Mouse (Mus musculus) right cerebral cortex, adult 18-20 months (tissue): ENCODE results near the gene Il12rb1.

ENCODE experiments used
- DNase-seq: peaks from one replicate; pipeline ENCODE4 v3.0.0; 2022; ENCODE audit warnings: mixed read lengths

Il12rb1 gene

DNA sequence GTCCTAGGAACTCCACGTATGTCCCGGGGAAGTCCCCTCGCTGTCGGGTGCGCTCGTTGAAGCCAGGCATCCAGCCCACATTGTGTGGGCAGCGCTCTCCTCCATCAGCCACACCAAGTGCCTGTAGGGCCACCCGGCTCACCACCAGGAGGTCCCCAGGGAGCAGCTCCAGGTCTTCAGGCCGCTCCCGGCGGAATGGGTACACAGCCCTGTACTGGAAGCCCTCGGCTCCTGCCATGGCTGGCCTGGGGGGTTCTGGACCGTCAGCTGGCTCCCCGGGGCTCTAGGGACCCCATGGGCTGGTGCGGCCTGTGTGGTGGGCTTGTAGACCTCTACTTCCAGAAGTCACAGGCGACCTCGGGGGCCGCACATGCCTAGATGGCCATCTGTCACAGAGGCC is 33.5 kb upstream of the Il12rb1 start:
- DNase-seq: no peak

GRCm38 (mm10) chr8:70775227-70775626 is 33.0 kb upstream of the Il12rb1 start:
- DNase-seq: no peak

GRCm38 (mm10) chr8:70775851-70776495 is 32.3 kb upstream of the Il12rb1 start:
- DNase-seq: no peak

DNA sequence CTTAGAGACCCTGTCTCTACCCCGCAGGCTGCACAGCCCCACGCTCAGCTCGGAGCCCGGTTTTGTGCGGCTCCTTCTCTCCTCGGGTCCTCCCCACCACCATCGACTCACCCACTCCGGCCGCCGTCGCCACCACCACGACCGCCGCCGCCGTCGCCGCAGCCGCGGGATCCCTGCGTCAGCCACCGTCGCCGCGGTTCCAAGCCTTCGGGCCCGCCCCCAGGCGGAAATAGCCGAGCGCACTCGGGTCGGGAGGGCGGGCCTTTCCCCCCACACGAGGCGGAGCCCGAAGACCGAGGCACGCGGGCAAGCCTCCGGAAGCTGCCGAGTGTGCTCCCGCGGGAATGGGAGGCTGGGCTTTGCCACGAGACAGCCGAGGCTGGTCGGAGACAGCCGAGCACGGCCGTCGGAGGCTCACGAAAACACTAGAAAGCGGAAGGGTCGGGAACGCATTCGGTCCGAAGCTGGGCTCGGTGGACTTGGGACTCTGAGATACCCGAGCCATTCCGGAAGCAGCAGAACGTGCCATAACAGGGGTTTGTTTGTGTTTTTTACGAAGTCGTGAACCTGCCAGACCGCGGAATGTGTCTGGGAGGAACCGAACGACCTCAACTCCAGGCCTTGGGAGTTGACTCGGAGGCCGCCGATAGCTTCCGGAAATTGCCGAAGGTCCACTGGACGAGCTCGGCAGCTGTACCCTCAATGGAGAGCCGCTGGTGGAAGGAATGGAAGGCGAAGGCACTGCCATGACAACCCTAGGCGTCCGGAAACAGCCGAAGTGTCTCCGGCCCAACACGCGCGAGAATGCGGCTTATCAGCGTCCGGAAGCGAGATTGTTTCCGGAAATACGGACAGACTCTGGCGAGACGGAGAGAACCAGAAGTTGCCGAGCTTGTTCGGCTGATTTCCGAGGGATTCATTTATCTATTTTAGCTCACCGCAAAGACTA is 31.5 kb upstream of the Il12rb1 start, which contains the start of gene Pik3r2:
TSS of gene Pik3r2 (minus strand) at position 218 of the 949 bp plus-strand sequence.
- DNase-seq: peak; percentile 97

DNA sequence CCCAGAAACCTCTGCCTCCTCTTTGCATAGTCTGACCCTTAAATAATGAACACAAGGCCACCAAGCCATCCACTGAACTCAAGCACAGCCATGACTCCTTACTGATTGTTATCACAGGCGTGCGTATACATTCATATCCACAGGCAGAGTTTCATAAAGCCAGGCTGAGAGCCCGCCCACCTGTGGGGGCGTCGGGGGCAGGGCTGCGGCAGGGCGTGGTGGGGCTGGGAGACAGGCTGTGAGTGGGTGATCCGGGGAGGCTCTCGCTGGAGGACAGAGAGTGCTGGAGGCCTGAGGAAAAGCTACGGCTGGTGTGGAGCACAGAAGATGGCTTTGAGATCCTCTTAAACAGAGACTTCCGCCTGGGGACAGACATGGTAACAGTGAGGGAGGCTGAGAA is 28.2 kb upstream of the Il12rb1 start:
- no peak for DNase-seq

GRCm38 (mm10) chr8:70786291-70787050 is 21.8 kb upstream of the Il12rb1 start:
- no peak for DNase-seq

DNA sequence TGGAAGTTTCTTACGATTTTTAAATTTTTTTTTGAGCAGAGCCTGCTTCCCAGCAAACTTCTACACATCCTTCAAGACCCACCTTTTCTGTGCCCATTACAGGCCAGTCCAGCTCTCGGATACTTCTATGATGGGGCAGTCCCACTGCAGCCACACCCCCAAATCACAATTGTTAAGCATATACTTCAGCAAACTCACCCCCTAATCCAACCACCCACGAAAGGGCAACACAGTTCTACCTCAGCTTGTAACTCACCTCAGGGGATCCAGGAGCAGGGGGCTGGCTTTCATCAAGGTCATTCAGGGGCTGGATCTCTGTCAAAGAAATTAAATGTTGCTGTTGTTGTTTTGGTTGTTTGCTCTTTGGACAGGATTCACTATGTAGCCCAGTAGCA is 21.2 kb upstream of the Il12rb1 start:
- DNase-seq: no peak

DNA sequence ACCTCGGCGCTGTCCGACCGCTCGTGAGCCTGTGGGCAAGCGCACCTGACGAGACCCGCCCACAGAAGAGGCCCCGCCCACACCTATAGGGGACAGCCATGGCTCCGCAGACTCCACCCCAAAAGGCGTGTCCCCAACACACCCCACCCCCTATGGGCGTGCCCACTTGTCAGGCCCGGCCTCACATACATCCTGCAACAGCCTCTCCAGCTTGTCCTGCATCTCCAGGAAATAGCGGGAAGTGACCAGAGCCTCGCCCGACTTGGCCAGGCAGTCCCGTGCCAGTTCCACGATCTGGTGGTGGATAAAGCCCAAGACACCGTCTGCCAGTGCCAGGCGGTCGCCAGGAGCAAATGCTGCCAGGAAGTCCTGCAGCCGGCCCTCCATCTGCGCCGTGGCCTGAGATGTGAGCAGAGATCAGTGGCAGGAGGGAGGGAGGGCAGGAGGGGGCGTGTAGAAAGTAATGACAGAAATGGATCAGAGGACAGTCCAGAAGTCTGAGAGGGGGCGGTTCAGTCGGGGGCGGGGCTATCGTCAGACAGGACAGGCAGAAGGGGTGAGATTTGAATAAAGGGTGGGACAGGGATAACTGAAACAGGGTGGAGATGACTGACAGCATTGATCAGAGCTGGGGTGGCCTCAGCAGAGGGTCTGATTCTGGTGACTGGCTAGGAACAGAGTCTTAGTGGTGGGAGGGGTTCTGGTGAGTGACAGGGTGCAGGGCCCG is 20.1 kb upstream of the Il12rb1 start:
- no peak for DNase-seq

DNA sequence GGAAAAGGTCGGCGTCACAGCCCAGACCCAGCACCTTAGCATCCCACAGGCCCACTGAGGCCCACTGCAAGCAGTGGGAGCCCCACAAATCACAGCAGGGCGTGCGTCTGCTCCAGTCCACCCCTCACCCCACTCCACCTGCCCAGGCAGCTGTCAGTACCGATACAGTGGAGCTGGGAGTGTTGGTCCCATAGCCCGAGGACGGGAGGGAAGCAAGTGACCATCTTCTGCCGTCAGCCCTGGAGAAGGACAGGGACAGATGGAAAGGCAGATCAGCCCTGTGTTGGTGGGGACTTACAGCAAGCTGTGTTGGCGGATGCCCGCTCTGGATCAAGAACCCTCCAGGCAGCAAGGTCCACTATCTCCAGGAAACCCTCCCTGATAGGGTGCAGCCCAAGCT is 19.2 kb upstream of the Il12rb1 start:
- DNase-seq: no peak

GRCm38 (mm10) chr8:70790846-70791245 is 17.4 kb upstream of the Il12rb1 start:
- peak; percentile 79 for DNase-seq

DNA sequence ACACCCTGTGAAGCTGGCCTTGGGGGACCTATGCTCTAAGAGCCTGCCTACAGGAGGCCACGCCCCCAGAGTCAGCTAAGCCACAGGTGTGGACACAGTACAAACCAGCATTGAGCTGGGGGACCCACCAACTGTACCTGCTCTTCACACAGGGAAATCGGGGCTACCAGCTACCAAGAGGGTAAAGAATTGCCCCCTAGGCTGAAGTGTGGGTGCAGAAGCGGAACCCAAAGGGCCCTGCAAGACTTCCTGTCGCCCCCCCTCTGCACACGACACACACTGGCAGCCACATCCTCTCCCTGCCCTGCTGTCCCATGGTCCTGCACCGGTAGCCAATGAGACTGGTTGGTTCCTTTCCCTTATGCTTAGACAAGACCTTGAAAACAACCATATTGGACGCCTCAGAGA is 17.0 kb upstream of the Il12rb1 start:
- DNase-seq: no peak

DNA sequence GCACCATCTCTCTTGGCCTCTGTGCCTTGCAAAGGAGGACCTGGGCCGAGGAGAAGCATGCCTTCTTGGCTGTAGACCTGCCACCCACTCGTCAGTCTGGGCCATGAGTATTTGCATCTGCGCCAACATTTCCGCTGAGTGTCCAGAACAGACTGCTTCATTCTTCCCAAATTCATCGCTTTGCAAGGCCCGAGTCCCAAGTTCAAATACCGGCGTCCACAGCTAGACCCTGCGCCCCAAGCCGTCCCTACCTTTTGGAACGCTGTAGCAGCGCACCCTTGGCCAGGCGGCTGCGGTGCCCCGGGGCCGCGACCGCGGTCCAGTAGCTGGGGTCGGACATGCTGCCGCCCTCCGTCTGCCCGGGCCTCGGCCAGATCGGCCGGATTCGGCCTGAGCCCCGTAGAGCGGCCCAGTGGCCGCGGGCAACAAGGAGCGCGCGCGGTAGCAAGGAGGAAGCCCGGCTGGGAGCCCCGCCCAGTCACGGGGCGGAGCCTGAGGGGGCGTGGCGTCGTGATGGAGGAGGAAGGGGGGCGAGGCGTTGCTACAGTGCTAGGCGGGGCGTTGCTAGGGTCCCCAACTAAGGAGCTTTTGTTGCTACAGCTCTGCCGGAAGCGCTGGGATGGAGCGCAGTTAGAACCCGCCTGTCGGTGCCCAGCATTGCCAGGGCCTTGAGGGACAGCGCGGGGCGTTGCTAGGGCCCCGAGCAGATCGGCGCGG is 16.1 kb upstream of the Il12rb1 start:
- DNase-seq: peak; percentile 96

DNA sequence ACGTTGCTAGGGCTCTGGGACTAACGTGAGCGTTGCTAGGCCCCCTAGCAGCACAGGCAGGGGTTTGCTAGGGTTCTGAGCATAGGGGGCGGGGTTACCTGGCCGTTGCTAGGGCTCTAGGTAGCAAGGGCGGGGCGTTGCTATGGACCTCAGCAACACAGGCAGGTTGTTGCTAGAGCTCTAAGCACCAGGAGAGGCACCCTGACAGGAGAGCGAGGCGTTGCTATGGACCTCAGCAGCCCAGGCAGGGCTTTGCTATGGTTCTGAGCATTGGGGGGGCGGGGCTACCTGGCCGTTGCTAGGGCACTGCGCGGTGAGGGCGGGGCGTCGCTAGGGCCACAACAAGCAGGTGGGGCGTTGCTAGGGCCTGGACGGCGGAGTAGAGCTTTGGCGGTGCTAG is 15.5 kb upstream of the Il12rb1 start:
- no peak for DNase-seq

- no peak for DNase-seq
Observed at GRCm38 (mm10) chr8:70794215-70794614, 14.0 kb upstream of the Il12rb1 start.

DNA sequence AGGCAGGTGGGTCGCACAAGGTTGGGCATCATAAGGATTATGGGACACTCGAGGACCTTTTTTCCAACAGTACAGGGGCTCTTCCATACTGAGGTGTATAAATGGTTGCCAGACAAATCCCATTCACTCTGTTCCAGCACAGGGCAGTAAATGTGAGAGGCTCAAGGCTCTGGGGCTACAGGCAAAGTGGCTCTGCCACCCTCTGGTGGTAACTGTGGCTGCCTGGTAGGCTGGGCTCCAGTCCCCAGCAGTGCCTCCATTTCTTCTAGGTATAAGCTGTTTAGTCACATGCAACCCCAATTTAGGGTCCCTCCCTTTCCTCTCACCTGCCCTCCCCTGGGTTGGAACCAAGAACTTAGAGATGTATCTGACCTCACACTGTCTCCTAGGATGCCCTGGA is 12.9 kb upstream of the Il12rb1 start:
- no peak for DNase-seq

- peak; percentile 12 for DNase-seq
Observed at GRCm38 (mm10) chr8:70796403-70797080, 11.7 kb upstream of the Il12rb1 start.

DNA sequence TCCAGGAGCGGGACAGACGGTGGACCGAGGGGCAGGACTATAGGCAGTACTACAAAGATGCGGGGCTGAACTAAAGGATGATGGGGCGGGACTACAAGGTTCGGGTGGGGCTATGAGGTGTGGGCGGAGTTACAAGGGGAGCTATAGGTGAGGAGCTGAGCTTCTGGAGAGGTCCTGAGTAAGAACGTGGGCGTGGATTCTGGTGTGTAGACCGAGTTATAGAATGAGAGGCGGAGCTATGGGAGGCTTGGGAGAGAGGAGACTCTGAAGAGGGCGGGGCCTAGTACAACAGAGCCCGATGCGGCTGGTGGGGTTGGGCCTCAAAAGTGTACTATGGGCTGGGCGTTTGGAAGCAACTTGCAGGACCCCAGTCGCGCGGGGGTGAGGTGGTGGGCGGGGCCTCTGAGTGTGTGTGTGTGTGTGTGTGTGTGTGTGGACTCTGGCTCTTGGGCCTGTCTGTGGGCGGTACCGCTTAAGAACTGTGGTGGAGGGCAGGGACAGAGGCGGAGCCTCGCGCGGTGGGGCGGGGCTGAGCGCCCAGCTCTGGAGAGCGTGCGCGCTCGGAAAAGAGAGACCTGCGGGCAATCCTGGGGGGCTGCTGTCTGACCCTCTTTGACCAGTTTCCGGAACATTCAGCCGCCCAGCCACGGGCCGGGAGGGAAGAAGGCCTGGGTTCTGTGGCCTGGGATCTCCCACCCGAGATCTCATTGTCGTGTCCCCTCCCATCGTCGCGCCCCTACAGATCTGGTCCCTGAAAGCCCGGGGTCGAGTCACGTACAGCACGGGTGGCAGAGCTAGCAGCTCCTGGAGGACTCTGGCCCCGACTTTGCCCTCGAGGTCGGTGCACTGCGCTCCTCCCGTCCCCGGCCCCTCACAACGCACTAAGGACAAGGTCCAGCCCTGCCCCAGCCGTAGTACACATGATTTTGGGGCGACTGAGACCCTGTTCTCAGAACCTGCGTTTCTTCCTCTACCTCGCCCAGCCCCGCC is 10.9 kb upstream of the Il12rb1 start:
- peak; percentile 94 for DNase-seq

DNA sequence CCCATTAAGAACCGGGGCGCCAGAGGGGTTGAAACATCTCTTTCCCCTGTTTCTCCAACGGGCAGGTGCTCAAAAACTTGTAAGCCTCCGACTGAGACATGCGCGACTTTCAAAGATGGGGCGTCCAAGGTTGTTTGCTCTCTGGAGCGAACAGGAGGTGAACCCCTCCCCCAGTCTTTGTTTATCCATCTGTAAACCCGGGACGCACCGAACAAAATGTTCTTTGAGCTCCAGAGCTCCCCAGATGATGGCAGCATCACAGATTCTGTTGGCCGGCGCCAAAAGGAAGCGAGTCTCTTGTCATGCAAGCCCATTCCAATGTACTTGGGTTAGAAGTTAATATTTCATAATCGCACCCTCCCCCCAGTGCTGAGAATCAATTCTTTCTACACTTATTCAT is 10.0 kb upstream of the Il12rb1 start:
- DNase-seq: peak; percentile 77

DNA sequence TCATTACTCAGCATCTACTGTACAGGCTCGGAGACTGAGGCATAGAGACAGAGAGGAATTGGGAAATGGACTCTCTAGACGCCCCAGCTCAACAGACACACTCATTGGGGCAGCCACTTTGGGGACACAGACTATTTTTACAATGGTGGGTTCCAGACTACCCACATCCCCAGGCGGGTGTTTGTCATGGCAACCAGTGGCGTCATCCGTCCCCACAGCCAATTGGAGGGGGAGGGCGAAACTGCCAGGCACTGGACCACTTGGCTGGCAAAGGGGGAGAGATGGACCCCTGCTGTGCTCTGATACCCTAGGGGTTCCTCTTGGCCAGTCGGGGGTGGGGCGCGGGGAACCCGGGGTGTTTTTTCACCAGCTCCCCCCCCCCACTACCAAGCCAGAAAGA is 7.6 kb upstream of the Il12rb1 start:
- DNase-seq: peak; percentile 81

DNA sequence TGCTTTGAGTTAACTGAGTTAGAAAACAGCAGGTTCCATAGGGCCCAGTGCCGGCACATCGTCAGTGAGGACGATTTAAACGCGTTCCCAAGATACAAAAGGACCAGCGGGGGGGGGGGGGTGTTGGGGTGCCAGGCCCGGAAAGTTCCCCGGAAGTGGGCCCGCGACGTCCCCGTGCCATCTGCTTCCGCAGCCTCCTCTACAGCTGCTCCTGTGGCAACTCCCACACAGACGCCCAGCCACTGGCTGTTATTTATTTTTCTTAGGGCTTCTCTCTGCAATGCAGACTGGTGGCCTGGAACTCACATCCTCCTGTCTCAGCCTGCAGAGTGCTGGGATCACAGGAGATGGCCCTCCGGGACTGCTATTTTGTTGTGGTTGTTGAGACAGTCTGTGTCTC is 7.1 kb upstream of the Il12rb1 start:
- peak; percentile 90 for DNase-seq
